Mouse (Mus musculus) MEL (cell line): ENCODE results near the gene Man1c1. TPM values are rescaled to one million over a fixed set of nuclear protein-coding genes. Genes with fewer than 3 reads are reported as not detected.
A peak's percentile ranks its signal among the peaks of the same experiment; 100 is the strongest.

Source experiments
- DNase-seq: peaks from one replicate; pipeline ENCODE4 v3.0.0; 2011; ENCODE audit warnings: low read depth, low spot score
- H3K27ac ChIP-seq: 2 replicates; pipeline ENCODE4 v1.5.1; 2012; ENCODE audit warnings: low read depth, mild to moderate bottlenecking, control low read depth, low read length, moderate library complexity; ENCODE audit not compliant: control insufficient read depth
- H3K27me3 ChIP-seq, 2 experiments: fragments of 150-350 bp in 1 of 2; sonication (generic) in 1 of 2; 2 replicates each; pipeline ENCODE4 v1.6.1; 2012; ENCODE audit warnings: low read length in 2 of 2, mild to moderate bottlenecking in 2 of 2, improper control_type of control experiment in 1 of 2, moderate library complexity in 1 of 2; ENCODE audit not compliant: insufficient read depth in 2 of 2, control insufficient read depth in 1 of 2
- H3K36me3 ChIP-seq, 2 experiments: 2 replicates each; pipeline ENCODE4 v1.6.1; 2012 to 2014; ENCODE audit warnings: low read length in 2 of 2, improper control_type of control experiment in 1 of 2, inconsistent platforms in 1 of 2, mild to moderate bottlenecking in 1 of 2; ENCODE audit not compliant: insufficient read depth in 2 of 2, control insufficient read depth in 1 of 2
- H3K4me1 ChIP-seq, 2 experiments: fragments of 150-350 bp in 1 of 2; sonication (generic) in 1 of 2; 2 replicates each; pipeline ENCODE4 v1.6.1; 2012; ENCODE audit warnings: low read length in 2 of 2, improper control_type of control experiment in 1 of 2, mild to moderate bottlenecking in 1 of 2; ENCODE audit not compliant: insufficient read depth in 2 of 2, control insufficient read depth in 1 of 2
- H3K4me3 ChIP-seq, 2 experiments: fragments of 150-350 bp in 1 of 2; sonication (generic) in 1 of 2; 2 replicates each; pipeline ENCODE4 v1.5.1; 2012; ENCODE audit warnings: low read depth in 2 of 2, low read length in 2 of 2, mild to moderate bottlenecking in 2 of 2, moderate library complexity in 2 of 2, control low read depth in 1 of 2, improper control_type of control experiment in 1 of 2; ENCODE audit not compliant: control insufficient read depth in 1 of 2, insufficient read depth in 1 of 2
- H3K79me2 ChIP-seq: 2 replicates; pipeline ENCODE4 v1.6.1; 2012; ENCODE audit warnings: mild to moderate bottlenecking, low read length, moderate library complexity; ENCODE audit not compliant: control insufficient read depth, poor library complexity, insufficient read depth
- H3K9ac ChIP-seq: 2 replicates; pipeline ENCODE4 v1.6.1; 2012; ENCODE audit warnings: low read depth, mild to moderate bottlenecking, control low read depth, low read length, moderate library complexity; ENCODE audit not compliant: control insufficient read depth, poor library complexity, severe bottlenecking
- H3K9me3 ChIP-seq: fragments of 150-350 bp; sonication (generic); replicated peaks from 2 replicates; pipeline ENCODE4 v1.6.1; 2012; ENCODE audit warnings: mild to moderate bottlenecking, low read length, improper control_type of control experiment, moderate library complexity; ENCODE audit not compliant: insufficient read depth
- BHLHE40 ChIP-seq: IDR thresholded peaks from 2 replicates; pipeline ENCODE4 v1.6.1; 2012; ENCODE audit warnings: low read depth, mild to moderate bottlenecking, inconsistent platforms, low read length, improper control_type of control experiment, borderline replicate concordance
- CHD1 ChIP-seq: IDR thresholded peaks from 2 replicates; pipeline ENCODE4 v1.6.1; 2012; ENCODE audit warnings: low read depth, mild to moderate bottlenecking, inconsistent platforms, low read length, improper control_type of control experiment
- CTCF ChIP-seq, 3 experiments: IDR thresholded peaks in 2 of 3; conservative IDR thresholded peaks in 1 of 3; 2 replicates each; pipeline ENCODE4 v1.5.1; 2011 to 2012; ENCODE audit warnings: low read length in 3 of 3, low read depth in 2 of 3, mild to moderate bottlenecking in 2 of 3, improper control_type of control experiment in 1 of 3, inconsistent platforms in 1 of 3, mixed read lengths in 1 of 3, moderate library complexity in 1 of 3; ENCODE audit not compliant: control insufficient read depth in 1 of 3, insufficient read depth in 1 of 3, poor library complexity in 1 of 3, severe bottlenecking in 1 of 3
- E2F4 ChIP-seq: IDR thresholded peaks from 2 replicates; pipeline ENCODE4 v1.6.1; 2011; ENCODE audit warnings: low read depth, low read length, improper control_type of control experiment, borderline replicate concordance
- MXI1 ChIP-seq: IDR thresholded peaks from 2 replicates; pipeline ENCODE4 v1.6.1; 2011; ENCODE audit warnings: mild to moderate bottlenecking, low read depth, low read length, improper control_type of control experiment
- POLR2A ChIP-seq, 2 experiments: IDR thresholded peaks; 2 replicates each; pipeline ENCODE4 v1.6.1; 2011 to 2012; ENCODE audit warnings: low read length in 2 of 2, mild to moderate bottlenecking in 2 of 2, control low read depth in 1 of 2, improper control_type of control experiment in 1 of 2, low read depth in 1 of 2, moderate library complexity in 1 of 2; ENCODE audit not compliant: control insufficient read depth in 1 of 2, insufficient read depth in 1 of 2, poor library complexity in 1 of 2
- RAD21 ChIP-seq: IDR thresholded peaks from 2 replicates; pipeline ENCODE4 v1.6.1; 2011; ENCODE audit warnings: mild to moderate bottlenecking, low read depth, low read length, improper control_type of control experiment
- SMC3 ChIP-seq: IDR thresholded peaks from 2 replicates; pipeline ENCODE4 v1.6.1; 2011; ENCODE audit warnings: low read depth, low read length, improper control_type of control experiment
- TAL1 ChIP-seq: IDR thresholded peaks from 2 replicates; pipeline ENCODE4 v1.6.1; 2012; ENCODE audit warnings: mild to moderate bottlenecking, inconsistent platforms, low read length, moderate library complexity, mixed read lengths
- TBP ChIP-seq: IDR thresholded peaks from 2 replicates; pipeline ENCODE4 v1.8.0; 2011; ENCODE audit warnings: low read depth, low read length, improper control_type of control experiment
- ZC3H11A ChIP-seq: IDR thresholded peaks from 2 replicates; pipeline ENCODE4 v1.6.1; 2012; ENCODE audit warnings: low read depth, mild to moderate bottlenecking, inconsistent platforms, low read length, improper control_type of control experiment
- ZMIZ1 ChIP-seq: IDR thresholded peaks from 2 replicates; pipeline ENCODE4 v1.6.1; 2012; ENCODE audit warnings: low read depth, mild to moderate bottlenecking, inconsistent platforms, low read length, improper control_type of control experiment, moderate library complexity
- polyA plus RNA-seq, 2 experiments: library from polyadenylated mRNA; stranded (reverse) in 1 of 2; unstranded in 1 of 2; fragments of >175 nt in 1 of 2; fragments of >200 nt in 1 of 2; gene quantifications; 2 replicates each; pipeline versions ENCODE4 v1.2.1 to v1.2.4; 2012; ENCODE audit warnings: low replicate concordance in 2 of 2, low read depth in 1 of 2; ENCODE audit not compliant: insufficient read length in 2 of 2, insufficient read depth in 1 of 2, missing spikeins in 1 of 2
- total RNA-seq: library from RNA; depleted of rRNA; stranded (reverse); fragments of 300-350 nt; gene quantifications from 2 replicates; pipeline ENCODE4 v1.2.3, GENCODE M21; 2012

Man1c1 gene
- total and polyA plus RNA-seq, 3 experiments, result 1.9 to 5.2 TPM; not detected in 1

DNA sequence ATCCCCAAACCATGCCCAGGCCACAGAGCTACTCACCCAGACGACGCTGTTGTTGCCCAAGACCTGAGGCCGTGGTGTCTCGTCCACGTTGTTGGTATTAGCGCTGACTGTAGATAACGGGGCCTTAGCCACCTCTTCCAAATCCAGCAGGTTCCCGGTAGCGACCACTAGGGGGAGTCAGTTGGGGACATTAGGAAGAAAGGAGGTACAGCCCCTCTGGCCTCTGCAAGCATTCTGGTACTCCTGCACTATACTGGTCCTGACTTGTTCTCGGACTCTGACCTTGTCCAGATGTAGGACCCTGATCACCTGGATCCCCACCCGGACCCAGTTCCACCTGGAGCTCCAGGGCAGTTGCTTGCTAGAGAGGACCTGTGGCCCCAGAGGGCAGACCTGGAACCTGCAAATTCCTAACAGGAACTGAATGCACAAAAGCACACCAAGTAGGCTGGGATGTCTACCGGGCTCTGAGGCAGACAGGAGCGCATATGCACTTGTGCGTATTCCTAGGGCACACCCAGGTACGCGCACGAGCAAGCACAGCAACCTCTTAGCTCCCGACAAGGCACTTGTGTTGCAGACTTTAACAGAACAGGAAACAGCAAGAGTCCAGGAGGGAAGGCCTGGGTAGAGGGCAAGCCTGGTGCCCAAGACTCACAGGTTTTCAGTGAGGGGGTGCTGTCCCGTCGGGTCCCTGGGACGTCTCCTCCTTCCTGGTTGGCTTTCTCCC lies 45.4 kb upstream of the Man1c1 start:
- no peak for TF ChIP-seq TAL1
- TF ChIP-seq MXI1, result no peak
- peak; percentile 57 for TF ChIP-seq SMC3
- TF ChIP-seq ZC3H11A, result no peak; the same call in 1 of the 2 replicates
- TF ChIP-seq ZMIZ1, result no peak
- TF ChIP-seq CTCF (IDR thresholded peaks at IDR 0.05 in 2 of 3, conservative IDR thresholded peaks at IDR 0.05 in 1 of 3; ENCODE audit: control insufficient read depth in 1 of 3, insufficient read depth in 1 of 3, low read depth in 2 of 3, low read length in 3 of 3, poor library complexity in 1 of 3, severe bottlenecking in 1 of 3), result peak; percentile 77 to 88 (median 79)
- no peak for TF ChIP-seq E2F4
- peak; percentile 37 for TF ChIP-seq RAD21
- peaks cover 3 to 4% of the 10 kb centered on the region in 2 experiments; a peak in 3 of 4 replicates for H3K36me3 ChIP-seq
- no peak overlapping the region for H3K27ac ChIP-seq
- no peak overlapping the region; the same call in 1 of the 2 replicates for H3K9ac ChIP-seq
- H3K79me2 ChIP-seq, result no peaks in the 10 kb centered on the region
- no peaks in the 10 kb centered on the region for H3K27me3 ChIP-seq
- peak; percentile 85 for DNase-seq
- no peak overlapping the region for H3K4me3 ChIP-seq
- H3K9me3 ChIP-seq, result no peaks in the 10 kb centered on the region
- H3K4me1 ChIP-seq, result peaks cover 2 to 9% of the 10 kb centered on the region in 2 experiments; a peak in 3 of 4 replicates

DNA sequence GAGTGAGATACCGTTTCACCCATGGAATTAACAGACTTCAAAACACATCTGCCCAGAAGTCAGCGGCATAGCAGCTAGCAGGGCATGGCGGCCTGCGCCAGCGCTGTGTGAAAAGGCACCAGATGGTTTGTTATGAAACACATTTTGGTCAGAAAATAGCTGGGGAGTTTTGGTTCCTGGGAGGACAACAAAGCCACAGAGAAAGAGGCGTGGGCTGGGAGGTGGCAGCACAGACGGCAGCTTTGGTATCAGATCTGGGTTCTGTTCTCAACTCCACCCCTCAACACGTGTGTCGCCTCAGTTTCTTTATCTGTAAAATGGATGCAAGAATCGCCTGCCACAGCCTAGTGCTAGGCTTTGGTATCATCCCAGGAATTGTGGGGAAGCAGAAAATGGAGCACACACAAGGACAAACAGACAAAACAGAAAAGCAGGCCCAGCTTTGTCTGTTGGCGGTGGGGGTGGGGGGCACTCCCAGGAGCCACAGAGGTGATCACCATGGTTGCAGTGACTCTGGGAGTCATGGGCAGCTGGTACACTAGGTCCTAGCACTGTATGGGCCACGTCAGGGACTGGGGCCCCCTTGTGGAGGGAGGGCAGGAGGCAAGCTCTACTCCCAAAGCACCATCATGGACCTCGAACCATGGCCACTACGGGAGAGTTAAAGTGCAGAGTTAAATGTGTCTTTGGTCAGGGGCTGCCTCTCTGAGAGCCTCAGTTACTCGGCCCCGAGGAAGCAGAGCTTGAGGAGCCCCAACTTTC lies 42.0 kb upstream of the Man1c1 start:
- Histone ChIP-seq H3K27me3 (no peaks in the 10 kb centered on the region), H3K9ac (no peak overlapping the region), H3K79me2 (no peaks in the 10 kb centered on the region), H3K4me1 (peaks cover 2 to 9% of the 10 kb centered on the region in 2 experiments; a peak in 3 of 4 replicates), H3K9me3 (no peaks in the 10 kb centered on the region), H3K36me3 (peaks cover 3 to 4% of the 10 kb centered on the region in 2 experiments; a peak in 3 of 4 replicates), H3K4me3 (no peak overlapping the region), H3K27ac (no peak overlapping the region)
- peak; percentile 28 for DNase-seq
- TF ChIP-seq TAL1, result no peak
- no peak for TF ChIP-seq POLR2A (IDR thresholded peaks at IDR 0.05; ENCODE audit: control insufficient read depth in 1 of 2, insufficient read depth in 1 of 2, low read depth in 1 of 2, low read length in 2 of 2, poor library complexity in 1 of 2)
- no peak for TF ChIP-seq TBP
- peak; percentile 28; the same call in 1 of the 2 replicates for TF ChIP-seq SMC3
- TF ChIP-seq BHLHE40, result no peak
- TF ChIP-seq CTCF (IDR thresholded peaks at IDR 0.05 in 2 of 3, conservative IDR thresholded peaks at IDR 0.05 in 1 of 3; ENCODE audit: control insufficient read depth in 1 of 3, insufficient read depth in 1 of 3, low read depth in 2 of 3, low read length in 3 of 3, poor library complexity in 1 of 3, severe bottlenecking in 1 of 3), result peak; percentile 38 to 58 (median 50)
- no peak for TF ChIP-seq CHD1
